Mouse (Mus musculus): ENCODE data around the gene Scgb2b27. TPM values are rescaled to one million over a fixed set of nuclear protein-coding genes. Genes with fewer than 3 reads are reported as not detected.

The Scgb2b27 gene
- polyA plus RNA-seq (2012; ENCODE audit: low replicate concordance), result not detected in 2 replicates

GRCm38 (mm10) chr7:34013842-34014241 is at the start of gene Scgb2b27:
TSS of gene Scgb2b27 (minus strand) at chr7:34013942.

GRCm38 (mm10) chr7:34021183-34021582 is 7.4 kb upstream of the Scgb2b27 start, which contains the start of gene Scgb1b27:
TSS of gene Scgb1b27 (plus strand) at chr7:34021483.

Other genes starting within 250 kb of the Scgb2b27 start
- gene Scgb2b26, start 68.9 kb downstream of the Scgb2b27 start, polyA plus RNA-seq (2012; ENCODE audit: low replicate concordance), result not detected in 2 replicates
- gene Scgb1b27, start 7.5 kb upstream of the Scgb2b27 start, polyA plus RNA-seq (2012; ENCODE audit: low replicate concordance), result not detected in 2 replicates
- gene Scgb1b30, start 81.5 kb upstream of the Scgb2b27 start, polyA plus RNA-seq (2012; ENCODE audit: low replicate concordance), result not detected in 2 replicates
- 2.6 and 3.6 TPM in 2 replicates for gene Wtip, start 119.3 kb upstream of the Scgb2b27 start, polyA plus RNA-seq (2012; ENCODE audit: low replicate concordance)
- 12.7 and 14.3 TPM in 2 replicates for gene Uba2, start 155.7 kb upstream of the Scgb2b27 start, polyA plus RNA-seq (2012; ENCODE audit: low replicate concordance)
- 5.6 and 10.0 TPM in 2 replicates for gene Pdcd2l, start 182.7 kb upstream of the Scgb2b27 start, polyA plus RNA-seq (2012; ENCODE audit: low replicate concordance)
- 445 and 778 TPM in 2 replicates for gene Gpi1, start 216.4 kb upstream of the Scgb2b27 start, polyA plus RNA-seq (2012; ENCODE audit: low replicate concordance)
- not detected in 2 replicates for gene Gm6096, start 237.1 kb upstream of the Scgb2b27 start, polyA plus RNA-seq (2012; ENCODE audit: low replicate concordance)

All from hematopoietic multipotent progenitor cell, adult 10-12 weeks (in vitro differentiated cells).